Mouse (Mus musculus): ENCODE results near the gene Haus8. TPM values are rescaled to one million over a fixed set of nuclear protein-coding genes. Genes with fewer than 3 reads are reported as not detected.
"Not testable (repeated sequence)": the region's sequence is repeated elsewhere in the genome, so short reads cannot be mapped to it uniquely, and the experiment has no call there.

Gene Haus8
- polyA plus RNA-seq, 1 experiment from 2014 or later, result 60.1 TPM

- H3K4me3 ChIP-seq; H3K36me3 ChIP-seq; H3K9me3 ChIP-seq (replicated peaks); ATAC-seq; H3K27ac ChIP-seq; H3K4me2 ChIP-seq; H3K27me3 ChIP-seq (replicated peaks); H3K9ac ChIP-seq: not testable (repeated sequence)
- WGBS (ENCODE audit: insufficient replicate concordance), result 67% methylated on average over 1 of the region's 1 CpGs
- peaks cover 35% of the 10 kb centered on the region for H3K4me1 ChIP-seq
Observed at GRCm38 (mm10) chr8:71281731-71282130, 9.0 kb upstream of the Haus8 start.

- H3K4me1 ChIP-seq, result peaks cover 45% of the 10 kb centered on the region
- ATAC-seq; H3K27me3 ChIP-seq (replicated peaks); H3K4me2 ChIP-seq; H3K4me3 ChIP-seq; H3K27ac ChIP-seq; H3K9ac ChIP-seq; H3K9me3 ChIP-seq (replicated peaks): not testable (repeated sequence)
- peaks cover 21% of the 10 kb centered on the region for H3K36me3 ChIP-seq
- WGBS (ENCODE audit: insufficient replicate concordance), result 74% methylated on average over 1 of the region's 1 CpGs
Observed at GRCm38 (mm10) chr8:71279409-71279808, 6.7 kb upstream of the Haus8 start.

- H3K4me2 ChIP-seq, result 0 out of 2 replicates have a peak overlapping the region, but pooled peaks have one; percentile 88
- no peak overlapping the region for H3K27ac ChIP-seq
- peaks cover 21% of the 10 kb centered on the region for H3K36me3 ChIP-seq
- no peak for ATAC-seq
- no peaks in the 10 kb centered on the region for H3K9me3 ChIP-seq (replicated peaks)
- no peaks in the 10 kb centered on the region for H3K27me3 ChIP-seq (replicated peaks)
- 85% methylated on average over 3 of the region's 3 CpGs for WGBS (ENCODE audit: insufficient replicate concordance)
- peaks cover 51% of the 10 kb centered on the region for H3K4me1 ChIP-seq
- H3K9ac ChIP-seq, result 0 out of 2 replicates have a peak overlapping the region, but pooled peaks have one; percentile 31
- no peak overlapping the region for H3K4me3 ChIP-seq
Observed at GRCm38 (mm10) chr8:71276166-71276565, 3.4 kb upstream of the Haus8 start.

- Histone ChIP-seq H3K9ac (peak overlapping the region; percentile 93; the same call in 1 of the 2 replicates), H3K27ac (no peak overlapping the region), H3K36me3 (peaks cover 29% of the 10 kb centered on the region), H3K4me3 (0 out of 2 replicates have a peak overlapping the region, but pooled peaks have one; percentile 91), H3K4me1 (peaks cover 55% of the 10 kb centered on the region), H3K27me3 (replicated peaks) (no peaks in the 10 kb centered on the region), H3K9me3 (replicated peaks) (no peaks in the 10 kb centered on the region), H3K4me2 (peak overlapping the region; percentile 88)
- no peak for ATAC-seq
Observed at GRCm38 (mm10) chr8:71274478-71274877, 1.7 kb upstream of the Haus8 start.

- Histone ChIP-seq H3K36me3 (peaks cover 37% of the 10 kb centered on the region), H3K27me3 (replicated peaks) (no peaks in the 10 kb centered on the region), H3K4me2 (peak overlapping the region; percentile 88), H3K9ac (peak overlapping the region; percentile 93), H3K4me1 (peaks cover 54% of the 10 kb centered on the region), H3K4me3 (peak overlapping the region; percentile 91), H3K27ac (peak overlapping the region; percentile 87), H3K9me3 (replicated peaks) (no peaks in the 10 kb centered on the region)
- under 1% methylated on average over 14 of the region's 14 CpGs for WGBS (ENCODE audit: insufficient replicate concordance)
- no peak for ATAC-seq
Observed at GRCm38 (mm10) chr8:71273151-71273510, 397 bp upstream of the Haus8 start.

GRCm38 (mm10) chr8:71271630-71272029 is 1.1 kb downstream of the Haus8 start:
- peaks cover 68% of the 10 kb centered on the region for H3K4me1 ChIP-seq
- H3K9me3 ChIP-seq (replicated peaks), result no peaks in the 10 kb centered on the region
- WGBS (ENCODE audit: insufficient replicate concordance), result 11% methylated on average over 5 of the region's 5 CpGs

GRCm38 (mm10) chr8:71268286-71268685 is 4.4 kb downstream of the Haus8 start:
- ATAC-seq; H3K4me3 ChIP-seq; H3K27ac ChIP-seq; H3K27me3 ChIP-seq (replicated peaks); H3K9me3 ChIP-seq (replicated peaks); H3K9ac ChIP-seq; H3K4me2 ChIP-seq: not testable (repeated sequence)
- WGBS (ENCODE audit: insufficient replicate concordance), result 90% methylated on average over 6 of the region's 6 CpGs
- H3K36me3 ChIP-seq, result peaks cover 43% of the 10 kb centered on the region
- peaks cover 38% of the 10 kb centered on the region for H3K4me1 ChIP-seq

More at GRCm38 (mm10) chr8:71271630-71272029, 1.1 kb downstream of the Haus8 start:
- Histone ChIP-seq H3K27ac (peak overlapping the region; percentile 93), H3K36me3 (peaks cover 46% of the 10 kb centered on the region), H3K4me3 (peak overlapping the region; percentile 91), H3K9ac (peak overlapping the region; percentile 87), H3K27me3 (replicated peaks) (no peaks in the 10 kb centered on the region), H3K4me2 (peak overlapping the region; percentile 88)
- no peak for ATAC-seq

- no peak overlapping the region for H3K27ac ChIP-seq
- ATAC-seq, result no peak
- no peaks in the 10 kb centered on the region for H3K9me3 ChIP-seq (replicated peaks)
- H3K27me3 ChIP-seq (replicated peaks), result no peaks in the 10 kb centered on the region
- H3K4me1 ChIP-seq, result peaks cover 34% of the 10 kb centered on the region
- H3K4me2 ChIP-seq, result 0 out of 2 replicates have a peak overlapping the region, but pooled peaks have one; percentile 24
- H3K9ac ChIP-seq, result no peak overlapping the region
- H3K36me3 ChIP-seq, result peaks cover 49% of the 10 kb centered on the region
- H3K4me3 ChIP-seq, result no peak overlapping the region
- 78% methylated on average over 2 of the region's 2 CpGs for WGBS (ENCODE audit: insufficient replicate concordance)
Observed at GRCm38 (mm10) chr8:71267690-71268089, 5.0 kb downstream of the Haus8 start.

GRCm38 (mm10) chr8:71261234-71261633 is 11.5 kb downstream of the Haus8 start:
- Histone ChIP-seq H3K27ac (no peak overlapping the region), H3K4me2 (no peak overlapping the region), H3K9ac (no peak overlapping the region), H3K27me3 (replicated peaks) (no peaks in the 10 kb centered on the region), H3K36me3 (peaks cover 57% of the 10 kb centered on the region), H3K4me1 (0 out of 2 replicates have a peak, but pooled peaks cover 3% of the 10 kb centered on the region), H3K4me3 (no peak overlapping the region), H3K9me3 (replicated peaks) (0 out of 2 replicates have a peak, but pooled peaks cover 4% of the 10 kb centered on the region)
- ATAC-seq, result peak; percentile 52

- H3K27me3 ChIP-seq (replicated peaks), result no peaks in the 10 kb centered on the region
- ATAC-seq, result no peak
- 82% methylated on average over 3 of the region's 3 CpGs for WGBS (ENCODE audit: insufficient replicate concordance)
- H3K36me3 ChIP-seq, result peaks cover 72% of the 10 kb centered on the region
- H3K9me3 ChIP-seq (replicated peaks), result no peaks in the 10 kb centered on the region
- no peak overlapping the region for H3K9ac ChIP-seq
- H3K4me1 ChIP-seq, result no peaks in the 10 kb centered on the region
- H3K27ac ChIP-seq, result no peak overlapping the region
- no peak overlapping the region for H3K4me3 ChIP-seq
- H3K4me2 ChIP-seq, result no peak overlapping the region
Observed at GRCm38 (mm10) chr8:71256545-71257232, 16.0 kb downstream of the Haus8 start.

GRCm38 (mm10) chr8:71248203-71248602 is 24.5 kb downstream of the Haus8 start:
- Histone ChIP-seq H3K27ac (no peak overlapping the region), H3K9ac (no peak overlapping the region), H3K36me3 (peaks cover 24% of the 10 kb centered on the region), H3K4me1 (no peaks in the 10 kb centered on the region), H3K4me2 (no peak overlapping the region), H3K27me3 (replicated peaks) (no peaks in the 10 kb centered on the region), H3K4me3 (no peak overlapping the region), H3K9me3 (replicated peaks) (no peaks in the 10 kb centered on the region)
- ATAC-seq, result no peak
- 65% methylated on average over 1 of the region's 1 CpGs for WGBS (ENCODE audit: insufficient replicate concordance)

GRCm38 (mm10) chr8:71242757-71243156 is 30.0 kb downstream of the Haus8 start:
- Histone ChIP-seq H3K9me3 (replicated peaks) (no peaks in the 10 kb centered on the region), H3K4me3 (no peak overlapping the region), H3K9ac (no peak overlapping the region), H3K36me3 (no peaks in the 10 kb centered on the region), H3K4me1 (no peaks in the 10 kb centered on the region), H3K27me3 (replicated peaks) (no peaks in the 10 kb centered on the region), H3K27ac (no peak overlapping the region), H3K4me2 (no peak overlapping the region)
- no peak for ATAC-seq
- 64% methylated on average over 2 of the region's 2 CpGs for WGBS (ENCODE audit: insufficient replicate concordance)

- H3K4me3 ChIP-seq, result no peak overlapping the region
- no peak for ATAC-seq
- H3K27me3 ChIP-seq (replicated peaks), result no peaks in the 10 kb centered on the region
- no peaks in the 10 kb centered on the region for H3K36me3 ChIP-seq
- no peak overlapping the region for H3K9ac ChIP-seq
- no peaks in the 10 kb centered on the region for H3K9me3 ChIP-seq (replicated peaks)
- no peak overlapping the region for H3K4me2 ChIP-seq
- H3K27ac ChIP-seq, result no peak overlapping the region
- 31% methylated on average over 2 of the region's 2 CpGs for WGBS (ENCODE audit: insufficient replicate concordance)
- no peaks in the 10 kb centered on the region for H3K4me1 ChIP-seq
Observed at GRCm38 (mm10) chr8:71224560-71224959, 48.2 kb downstream of the Haus8 start.

Measured in liver, embryonic 12.5 days (tissue).